Mouse (Mus musculus) megakaryocyte, embryonic 14.5 days (primary cell): ENCODE measurements around the gene Hoxb3. TPM values are rescaled to one million over a fixed set of nuclear protein-coding genes. Genes with fewer than 3 reads are reported as not detected.

Source experiments
- H3K27me3 ChIP-seq: replicated peaks from 2 replicates; pipeline ENCODE3; 2012; ENCODE audit warnings: inconsistent platforms
- H3K36me3 ChIP-seq: replicated peaks from 2 replicates; pipeline ENCODE3; 2012; ENCODE audit warnings: low read length, inconsistent platforms, mixed read lengths
- H3K4me1 ChIP-seq: 2 replicates; pipeline ENCODE4 v1.6.1; 2012; ENCODE audit warnings: inconsistent platforms
- H3K4me3 ChIP-seq: replicated peaks from 2 replicates; pipeline ENCODE3; 2012; ENCODE audit warnings: moderate library complexity, mild to moderate bottlenecking, inconsistent platforms
- H3K9me3 ChIP-seq: 2 replicates; pipeline ENCODE4 v1.6.1; 2012; ENCODE audit warnings: inconsistent platforms
- FLI1 ChIP-seq: IDR thresholded peaks from 2 replicates; pipeline ENCODE4 v1.6.1; 2012; ENCODE audit warnings: low read length, inconsistent platforms, mixed read lengths
- GATA1 ChIP-seq: IDR thresholded peaks from 3 replicates; pipeline ENCODE4 v1.6.1; 2012; ENCODE audit warnings: mixed read lengths, low read length, inconsistent platforms, borderline replicate concordance
- polyA plus RNA-seq: library from polyadenylated mRNA; stranded (reverse); fragments of >175 nt; gene quantifications from 2 replicates; pipeline ENCODE4 v1.2.3, GENCODE M21; 2012; ENCODE audit warnings: low replicate concordance; ENCODE audit not compliant: insufficient read depth

Hoxb3 gene
- polyA plus RNA-seq, 1 experiment, result 0.21 TPM

DNA sequence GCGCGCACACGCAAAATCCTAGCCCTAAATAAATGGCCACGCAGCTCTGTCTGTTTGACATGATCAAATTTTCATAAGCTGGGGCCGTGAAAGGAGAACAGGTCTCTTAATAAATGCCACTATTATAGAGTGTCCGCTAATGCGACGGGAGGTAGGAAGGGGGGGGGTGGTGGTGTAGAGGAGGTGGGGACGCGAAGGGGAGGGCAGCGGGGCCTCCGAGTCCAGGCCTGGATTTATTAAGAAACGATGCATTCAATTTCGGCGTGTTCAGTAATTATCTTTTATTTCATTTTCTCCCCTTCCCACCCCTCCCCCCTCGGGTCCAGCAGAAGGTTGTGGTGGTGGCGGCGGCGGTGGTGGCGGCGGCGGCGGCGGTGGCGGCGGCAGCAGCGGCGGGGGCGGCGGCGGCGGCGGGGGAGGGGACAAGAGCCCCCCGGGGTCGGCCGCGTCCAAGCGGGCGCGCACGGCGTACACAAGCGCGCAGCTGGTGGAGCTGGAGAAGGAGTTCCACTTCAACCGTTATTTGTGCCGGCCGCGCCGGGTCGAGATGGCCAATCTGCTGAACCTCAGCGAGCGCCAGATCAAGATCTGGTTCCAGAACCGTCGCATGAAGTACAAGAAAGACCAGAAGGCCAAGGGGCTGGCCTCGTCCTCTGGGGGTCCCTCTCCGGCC, 22.2 kb downstream of the Hoxb3 start:
- Histone ChIP-seq H3K4me1 (no peaks in the 10 kb centered on the region; the same call in 1 of the 2 replicates), H3K4me3 (no peak overlapping the region), H3K36me3 (no peaks in the 10 kb centered on the region), H3K9me3 (peaks cover 4% of the 10 kb centered on the region; the same call in 1 of the 2 replicates), H3K27me3 (peaks cover 84% of the 10 kb centered on the region)
- TF ChIP-seq GATA1 (no peak), FLI1 (no peak)

DNA sequence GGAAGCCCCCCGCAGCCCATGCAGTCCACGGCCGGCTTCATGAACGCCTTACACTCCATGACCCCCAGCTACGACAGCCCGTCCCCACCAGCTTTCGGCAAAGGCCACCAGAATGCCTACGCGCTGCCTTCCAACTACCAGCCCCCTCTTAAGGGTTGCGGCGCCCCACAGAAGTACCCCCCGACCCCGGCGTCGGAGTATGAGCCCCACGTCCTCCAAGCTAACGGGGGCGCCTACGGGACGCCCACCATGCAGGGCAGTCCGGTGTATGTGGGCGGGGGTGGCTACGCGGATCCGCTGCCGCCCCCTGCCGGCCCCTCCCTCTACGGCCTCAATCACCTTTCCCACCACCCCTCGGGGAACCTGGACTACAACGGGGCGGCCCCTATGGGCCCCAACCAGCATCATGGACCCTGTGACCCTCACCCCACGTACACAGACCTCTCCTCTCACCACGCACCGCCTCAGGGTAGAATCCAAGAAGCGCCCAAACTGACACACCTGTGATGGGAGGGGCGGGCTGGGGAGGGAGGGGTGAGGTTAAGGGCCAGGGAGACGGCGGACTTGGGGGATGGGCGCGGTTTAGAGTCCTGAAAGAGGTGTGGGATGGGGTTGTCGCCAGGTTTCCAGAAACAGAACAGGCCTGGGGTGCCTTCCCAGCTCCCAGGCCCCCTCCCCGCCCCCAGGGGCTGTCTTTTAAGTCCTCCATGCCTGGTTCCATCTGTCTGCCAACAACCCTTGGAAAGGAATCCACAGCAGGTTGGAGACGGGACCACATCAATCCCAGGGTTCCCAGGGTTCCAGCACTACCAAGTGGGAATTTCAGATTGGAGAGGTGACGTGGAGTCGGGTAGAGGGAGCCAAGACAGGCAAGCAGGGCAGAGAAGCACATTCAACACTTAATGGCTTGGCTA, 23.0 kb downstream of the Hoxb3 start:
- no peak overlapping the region for H3K4me3 ChIP-seq
- peaks cover 4% of the 10 kb centered on the region; the same call in 1 of the 2 replicates for H3K9me3 ChIP-seq
- H3K36me3 ChIP-seq, result no peaks in the 10 kb centered on the region
- H3K27me3 ChIP-seq, result peaks cover 83% of the 10 kb centered on the region
- no peaks in the 10 kb centered on the region; the same call in 1 of the 2 replicates for H3K4me1 ChIP-seq
- TF ChIP-seq GATA1 (no peak), FLI1 (no peak)

DNA sequence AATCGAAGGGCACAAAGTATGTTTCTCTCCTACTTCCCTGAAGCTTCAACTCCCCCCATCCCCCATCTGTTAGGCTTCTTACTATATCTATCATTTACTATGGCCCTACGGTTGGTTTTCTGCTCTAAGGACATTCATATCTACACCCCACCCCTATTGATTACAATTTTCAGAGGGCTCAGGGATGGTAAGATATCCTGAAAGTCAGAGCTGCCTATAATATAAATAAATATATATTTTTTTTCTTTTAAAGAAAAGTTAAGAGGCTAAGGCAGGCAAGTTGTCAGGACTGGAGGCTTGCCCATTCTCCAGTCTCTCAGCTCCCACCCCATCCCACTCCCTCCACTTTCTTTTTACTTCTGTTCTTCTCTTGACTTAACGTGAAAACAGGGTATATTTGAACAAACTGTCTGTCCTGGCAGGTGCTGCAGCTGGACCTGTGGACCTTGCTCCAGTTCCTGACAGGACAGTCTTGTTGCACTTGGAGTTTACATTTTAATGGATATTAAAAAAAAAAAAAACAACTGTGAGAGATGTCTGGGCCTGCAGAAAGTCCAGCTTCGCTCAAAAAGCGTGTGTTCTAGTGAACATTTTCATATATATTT, 23.9 kb downstream of the Hoxb3 start:
- no peak overlapping the region for H3K4me3 ChIP-seq
- TF ChIP-seq GATA1 (no peak), FLI1 (no peak)
- peaks cover 83% of the 10 kb centered on the region for H3K27me3 ChIP-seq
- H3K9me3 ChIP-seq, result peaks cover 4% of the 10 kb centered on the region; the same call in 1 of the 2 replicates
- no peaks in the 10 kb centered on the region for H3K36me3 ChIP-seq
- H3K4me1 ChIP-seq, result peaks cover 3% of the 10 kb centered on the region; the same call in 1 of the 2 replicates

DNA sequence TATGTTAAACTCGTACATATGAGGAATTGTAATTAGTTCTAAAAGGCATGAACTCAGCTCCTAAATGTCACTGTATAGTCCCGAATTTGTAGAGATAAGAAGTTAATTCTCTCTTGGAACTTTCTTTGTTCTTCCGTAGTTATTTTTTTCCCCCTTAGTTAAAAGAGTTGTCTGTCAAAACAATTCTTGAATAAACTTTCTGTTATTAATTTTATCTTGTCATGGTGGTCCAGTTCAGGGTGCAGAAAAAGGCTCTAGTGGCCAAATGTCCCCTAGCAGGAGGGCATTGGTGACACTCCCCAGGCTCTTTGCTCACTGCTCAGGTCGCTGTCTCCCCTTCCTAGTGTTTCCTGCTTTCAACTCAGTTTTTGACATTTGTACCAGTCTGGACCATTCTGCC, 24.6 kb downstream of the Hoxb3 start:
- Histone ChIP-seq H3K27me3 (peaks cover 83% of the 10 kb centered on the region), H3K4me3 (no peak overlapping the region), H3K4me1 (peaks cover 4% of the 10 kb centered on the region; the same call in 1 of the 2 replicates), H3K9me3 (peaks cover 4% of the 10 kb centered on the region; the same call in 1 of the 2 replicates), H3K36me3 (no peaks in the 10 kb centered on the region)
- no peak for TF ChIP-seq FLI1
- TF ChIP-seq GATA1, result no peak

DNA sequence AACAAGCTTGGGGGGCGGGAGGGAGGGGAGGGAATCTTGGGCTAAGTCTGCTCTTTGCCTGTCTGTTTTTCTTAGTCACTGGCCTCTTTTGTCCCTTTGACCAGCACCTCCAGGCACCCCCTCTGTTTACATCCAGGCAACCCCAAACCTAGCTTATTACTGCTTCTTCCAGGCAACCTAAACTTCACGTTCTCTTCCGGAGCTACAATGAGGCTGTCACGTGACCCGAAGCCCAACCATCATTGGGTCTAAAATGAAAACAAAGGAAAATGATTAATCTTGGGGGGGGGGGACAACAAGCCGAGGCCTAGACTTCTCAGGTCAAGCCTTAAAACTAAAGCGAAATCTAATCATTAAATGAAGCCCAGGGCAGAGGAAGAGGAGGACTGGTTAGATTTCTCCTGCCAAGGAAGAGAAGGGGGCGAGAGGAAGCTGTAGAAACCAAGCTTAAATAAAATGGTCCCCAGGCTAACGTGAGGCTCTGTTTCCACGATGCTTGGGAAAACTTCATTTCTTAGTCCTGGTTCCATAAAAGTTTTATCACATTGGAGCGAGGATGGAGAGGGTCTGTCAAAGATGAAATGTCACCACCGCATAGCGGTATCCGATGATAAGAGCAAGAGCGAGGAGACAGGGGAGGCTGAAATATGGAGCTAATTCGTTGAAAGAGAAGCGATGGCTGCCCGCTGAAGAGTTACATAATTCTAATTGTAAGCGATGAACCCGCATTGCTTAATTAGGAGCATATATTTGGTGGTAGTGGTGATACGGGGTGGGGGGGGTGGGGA, 25.2 kb downstream of the Hoxb3 start:
- Histone ChIP-seq H3K4me1 (peaks cover 10% of the 10 kb centered on the region), H3K9me3 (peaks cover 4% of the 10 kb centered on the region; the same call in 1 of the 2 replicates), H3K36me3 (no peaks in the 10 kb centered on the region), H3K4me3 (no peak overlapping the region), H3K27me3 (peaks cover 85% of the 10 kb centered on the region)
- TF ChIP-seq GATA1 (no peak), FLI1 (no peak)

DNA sequence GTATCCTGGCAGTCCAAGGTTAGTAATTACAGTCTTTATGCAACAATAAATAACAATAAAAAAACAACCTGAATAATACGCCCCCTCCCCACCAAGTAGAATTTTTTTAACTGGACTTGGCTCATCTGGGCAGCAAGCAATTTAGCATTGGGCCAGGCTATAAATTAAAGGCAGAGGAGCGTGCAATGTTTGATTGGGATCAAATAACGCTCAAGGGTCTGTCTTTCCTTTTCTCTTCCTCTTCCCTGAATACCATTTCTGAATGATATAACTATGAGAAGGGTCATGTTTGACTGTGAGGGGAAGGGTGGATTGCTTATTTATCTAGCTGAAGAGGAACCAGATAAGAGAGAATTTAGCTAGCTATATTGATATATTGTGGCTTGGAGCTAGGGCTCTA, 25.9 kb downstream of the Hoxb3 start:
- H3K9me3 ChIP-seq, result peaks cover 4% of the 10 kb centered on the region; the same call in 1 of the 2 replicates
- H3K4me3 ChIP-seq, result no peak overlapping the region
- H3K36me3 ChIP-seq, result no peaks in the 10 kb centered on the region
- H3K27me3 ChIP-seq, result peaks cover 84% of the 10 kb centered on the region
- no peak for TF ChIP-seq FLI1
- TF ChIP-seq GATA1, result no peak
- H3K4me1 ChIP-seq, result peaks cover 10% of the 10 kb centered on the region

DNA sequence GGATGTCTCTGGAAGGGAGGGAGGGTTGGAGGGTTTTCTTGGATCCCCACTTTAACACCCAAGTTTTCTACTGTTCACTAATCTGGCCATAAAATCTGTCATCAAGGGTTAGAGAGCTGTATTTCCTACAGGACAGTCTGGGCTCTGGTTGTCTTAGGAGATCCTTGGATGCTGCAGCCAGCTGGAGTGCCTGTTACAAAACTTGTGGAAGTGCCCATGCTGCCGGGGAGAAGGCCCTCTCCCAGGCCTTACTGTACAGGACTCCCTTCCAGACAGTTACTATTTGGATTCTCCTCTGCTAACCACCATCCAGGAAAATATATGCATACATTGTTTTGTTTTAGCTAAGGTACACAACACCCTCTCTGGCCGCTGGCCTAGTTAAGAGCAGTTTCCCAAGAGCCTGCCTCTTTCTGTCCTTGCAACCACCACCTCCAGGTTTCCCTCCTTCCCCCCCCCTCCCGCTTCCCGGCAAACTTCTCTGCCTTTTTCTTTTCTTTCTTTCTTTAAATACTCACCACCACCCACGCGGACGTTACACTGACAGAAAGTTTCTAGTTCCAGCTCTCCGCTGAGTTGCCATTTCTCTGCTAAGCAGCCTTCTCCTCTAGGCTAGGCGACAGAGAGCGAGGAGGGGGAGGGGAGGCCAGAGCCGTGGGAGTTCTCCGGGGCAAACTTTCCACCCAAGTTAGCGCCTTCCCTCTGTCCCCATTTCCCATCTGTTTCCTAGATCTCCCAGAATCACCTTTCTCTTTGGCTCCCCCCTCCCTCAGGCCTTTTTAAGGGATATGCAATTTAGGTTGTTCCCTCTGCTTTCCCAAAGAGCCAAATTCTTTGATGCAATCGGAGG, 26.6 kb downstream of the Hoxb3 start:
- peaks cover 84% of the 10 kb centered on the region for H3K27me3 ChIP-seq
- TF ChIP-seq GATA1 (no peak), FLI1 (no peak)
- H3K4me1 ChIP-seq, result peaks cover 10% of the 10 kb centered on the region

DNA sequence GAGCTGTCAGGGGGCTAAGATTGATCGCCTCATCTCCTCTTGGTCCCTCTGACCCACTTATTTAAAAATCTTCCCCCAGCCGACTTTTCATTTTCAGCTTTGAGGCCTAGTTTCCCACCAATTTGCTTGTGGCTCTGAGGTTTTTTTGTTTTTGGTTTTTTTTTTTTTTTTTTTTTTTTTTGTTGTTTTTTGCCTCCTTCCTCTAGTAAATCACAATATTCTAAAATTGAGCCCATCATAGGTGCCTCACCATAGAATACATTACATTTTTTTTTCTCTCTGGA, 27.2 kb downstream of the Hoxb3 start, which contains the start of gene Hoxb2:
Hoxb2 (plus strand) TSS at position 185 of the 284 bp plus-strand sequence.
- no peak within 1 kb of the TSS for H3K4me3 ChIP-seq
- peaks cover 10% of the 10 kb centered on the region for H3K4me1 ChIP-seq
- TF ChIP-seq GATA1 (no peak), FLI1 (no peak)
- H3K27me3 ChIP-seq, result peaks cover 84% of the 10 kb centered on the region
- H3K9me3 ChIP-seq, result peaks cover 4% of the 10 kb centered on the region; the same call in 1 of the 2 replicates
- no peaks in the 10 kb centered on the region for H3K36me3 ChIP-seq

More for the DNA sequence above, 26.6 kb downstream of the Hoxb3 start:
- Histone ChIP-seq H3K9me3 (peaks cover 4% of the 10 kb centered on the region; the same call in 1 of the 2 replicates), H3K4me3 (no peak overlapping the region), H3K36me3 (no peaks in the 10 kb centered on the region)
